Mouse (Mus musculus) adrenal gland, adult (tissue): Measurements from ENCODE around the gene Nrap.
A peak's percentile ranks its signal among the peaks of the same experiment; 100 is the strongest.

Source experiments
- DNase-seq, 2 experiments: peaks; one replicate each; pipeline ENCODE4 v3.0.0; 2022 to 2023; ENCODE audit warnings: low spot score in 1 of 2; ENCODE audit not compliant: inconsistent age in 2 of 2

The Nrap gene

DNA sequence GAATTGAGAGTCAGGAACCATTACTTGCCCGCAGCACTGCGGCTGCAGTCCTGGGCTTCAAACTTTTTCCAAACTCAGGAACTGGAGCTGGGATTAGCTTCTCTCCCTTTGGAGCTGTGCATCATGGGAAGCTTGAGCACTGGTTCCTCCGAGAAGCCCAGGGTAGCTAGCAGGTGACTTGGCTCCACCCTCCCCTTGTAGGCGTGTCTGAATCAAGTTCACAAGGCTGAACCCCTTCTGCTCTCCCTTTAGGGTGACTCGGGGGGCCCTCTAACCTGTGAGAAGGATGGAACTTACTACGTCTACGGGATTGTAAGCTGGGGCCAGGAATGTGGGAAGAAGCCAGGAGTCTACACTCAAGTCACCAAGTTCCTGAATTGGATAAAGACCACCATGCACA is 70.6 kb downstream of the Nrap start:
- DNase-seq: no peak

DNA sequence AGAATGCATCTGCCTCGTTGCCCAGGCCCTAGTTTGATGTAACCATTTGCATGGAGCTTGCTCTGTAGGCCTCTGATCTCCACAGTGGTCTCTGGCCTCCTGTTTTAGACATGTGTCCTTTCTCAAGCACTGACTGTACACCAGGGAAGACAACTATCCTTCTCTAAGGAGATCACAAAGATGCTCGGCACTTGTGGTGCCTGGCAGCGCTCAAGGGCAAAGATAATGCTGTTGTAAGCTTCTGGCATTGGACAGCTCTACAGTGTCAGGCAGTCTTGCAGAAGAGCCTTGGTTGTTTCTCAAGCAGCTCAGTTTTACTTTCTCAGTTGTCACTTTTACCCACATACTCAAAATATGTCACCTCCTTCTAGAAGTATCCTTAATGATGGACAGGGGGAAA is 73.3 kb downstream of the Nrap start:
- DNase-seq: peak; percentile 55 to 85

DNA sequence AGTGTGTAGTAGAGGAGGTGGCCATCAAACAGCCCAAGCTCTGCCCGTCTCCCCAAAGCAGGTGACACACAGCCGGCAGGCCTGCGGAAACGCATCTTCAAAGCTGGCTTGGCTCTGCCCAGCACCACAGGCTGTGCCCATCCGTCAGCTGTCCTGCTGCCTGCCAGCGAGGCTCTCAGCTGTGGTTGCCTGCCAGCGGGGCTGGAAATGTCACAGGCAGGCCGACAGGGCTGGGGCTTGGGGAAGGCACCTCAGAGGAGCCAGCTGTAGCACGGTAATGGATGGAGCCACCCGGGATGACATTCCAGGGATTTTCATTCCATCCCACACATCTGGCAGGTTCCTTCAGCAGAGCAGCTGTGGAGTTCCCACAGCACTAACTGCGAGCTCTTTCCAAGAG is 89.0 kb downstream of the Nrap start:
- peak; percentile 53 to 74 for DNase-seq

DNA sequence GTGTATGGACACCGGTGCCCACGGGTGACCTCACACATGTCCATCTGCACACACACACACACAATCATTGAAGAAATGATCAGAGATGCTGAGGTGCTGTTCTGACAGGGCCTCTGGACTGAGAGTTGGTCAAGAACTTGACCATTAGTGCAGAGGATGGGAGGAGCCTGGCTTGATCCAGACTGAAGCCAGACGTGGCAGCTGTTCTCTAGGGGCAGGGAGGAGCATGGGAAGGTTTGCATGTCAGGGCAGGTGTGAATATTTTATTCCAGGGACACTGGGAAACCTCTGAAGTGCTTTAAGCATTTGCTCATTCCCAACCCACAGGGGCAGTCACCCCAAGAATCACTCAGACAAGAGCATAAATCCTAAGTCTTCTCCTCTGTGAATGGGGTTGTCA is 92.6 kb downstream of the Nrap start:
- DNase-seq: no peak

DNA sequence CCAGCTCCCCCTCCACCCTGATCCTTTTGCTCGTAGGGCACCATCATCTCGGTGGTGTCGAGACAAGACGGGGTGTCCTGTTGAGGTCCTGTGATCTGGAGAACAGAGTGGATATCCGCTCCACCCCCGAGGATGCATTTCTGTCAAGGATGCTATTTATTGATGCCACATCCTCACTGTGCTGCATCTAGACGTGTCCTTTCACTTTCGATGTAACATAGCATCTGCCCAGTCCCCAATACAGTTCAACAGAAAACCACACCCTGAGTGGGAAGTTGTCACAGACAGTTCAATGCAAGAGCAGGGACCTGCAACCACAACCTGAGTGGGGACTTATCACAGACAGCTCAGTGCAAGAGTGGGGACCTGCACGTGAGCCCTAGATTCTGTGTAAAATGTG is 93.2 kb downstream of the Nrap start:
- no peak for DNase-seq

DNA sequence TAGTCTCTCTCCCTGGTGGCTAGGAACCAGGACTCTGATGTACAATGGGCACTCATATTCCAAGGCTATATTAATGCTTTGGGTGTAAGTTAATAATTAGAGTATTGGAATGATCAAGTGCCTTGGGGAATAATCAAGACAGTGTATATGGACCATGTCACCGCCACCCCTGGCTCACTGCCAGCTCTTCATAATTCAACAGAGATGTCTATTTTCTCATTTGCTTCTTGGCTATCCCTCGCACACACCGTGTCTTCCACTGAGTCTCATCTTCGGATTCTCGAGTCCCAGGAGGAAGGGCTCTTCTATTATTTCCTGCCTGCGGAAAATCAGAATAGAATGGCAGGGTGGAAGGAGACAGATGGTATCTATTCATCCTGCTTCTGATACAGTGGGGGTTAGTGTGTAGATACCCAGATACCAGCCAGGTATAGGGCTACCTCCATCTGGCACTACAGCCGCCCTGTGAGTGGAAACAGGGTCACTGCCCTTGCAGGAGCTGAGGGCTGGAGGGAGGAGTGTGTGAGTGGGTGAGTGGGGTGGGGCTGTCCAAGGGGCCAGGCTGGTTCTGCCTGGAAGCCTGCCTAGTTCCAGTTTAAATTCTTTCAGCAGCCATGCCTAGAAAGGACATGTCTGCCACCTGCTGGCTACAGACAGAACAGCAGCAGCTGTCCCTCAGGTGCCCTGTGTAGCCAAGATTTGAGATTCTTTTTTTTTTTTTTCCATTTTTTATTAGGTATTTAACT is 95.0 kb downstream of the Nrap start:
- peak; percentile 51 to 85 for DNase-seq

DNA sequence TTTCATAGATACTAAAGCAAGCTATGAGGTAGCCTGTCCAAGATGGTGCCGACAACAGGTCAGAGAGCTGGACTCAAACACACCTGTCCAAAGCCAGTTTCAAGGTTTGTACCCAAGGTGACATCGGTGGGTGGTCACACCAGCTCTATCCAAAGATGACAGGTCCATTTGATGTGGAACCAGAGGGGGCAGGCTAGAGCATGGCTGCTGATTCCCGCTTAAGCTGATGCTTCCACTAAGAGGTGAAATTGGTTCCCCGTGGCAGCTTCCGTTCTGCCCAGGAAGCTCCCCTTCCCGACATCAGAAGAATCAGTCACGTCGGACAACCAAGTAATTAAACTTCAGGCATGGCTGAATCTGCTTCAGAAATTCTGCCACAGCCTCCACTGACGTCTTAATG is 97.5 kb downstream of the Nrap start:
- no peak for DNase-seq

DNA sequence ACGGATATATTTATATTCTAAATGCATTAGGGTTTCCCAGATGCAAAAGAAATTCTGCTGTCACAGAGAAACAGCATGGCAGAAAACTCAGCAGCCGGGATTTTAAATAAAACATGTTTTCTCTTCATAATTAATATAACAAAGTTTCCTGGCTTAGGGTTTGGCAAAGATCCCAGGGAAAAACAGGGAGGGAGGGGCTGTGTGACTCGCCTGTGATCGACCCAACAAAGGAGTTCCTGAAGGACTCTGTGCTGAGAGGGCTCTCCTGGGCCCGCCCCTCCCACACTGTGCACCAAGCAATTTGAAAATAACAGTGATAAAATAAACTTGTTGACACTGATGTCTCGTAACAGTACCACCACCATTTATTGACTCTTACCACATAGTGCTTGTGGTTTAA is 97.9 kb downstream of the Nrap start:
- DNase-seq: peak in 1 of 2 experiments; percentile 45

DNA sequence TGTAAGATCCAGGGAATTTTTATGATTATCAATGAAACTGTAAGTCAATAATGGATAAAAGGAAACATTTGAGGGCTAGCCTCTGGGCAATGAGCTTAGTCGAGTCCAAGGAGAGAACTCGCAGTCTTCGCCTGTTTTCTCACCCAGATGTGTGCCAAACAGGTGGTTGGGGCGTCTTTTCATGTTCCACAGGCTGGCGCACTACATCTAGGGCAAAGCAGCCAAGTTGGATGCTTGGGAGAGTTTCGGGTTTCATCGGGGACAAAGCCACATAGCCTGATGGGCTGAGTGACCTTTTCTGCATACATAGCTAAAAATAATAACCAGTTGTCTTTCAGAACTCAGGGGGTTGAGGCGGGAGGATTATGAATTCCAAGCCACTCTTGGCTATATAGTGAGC is 100.2 kb downstream of the Nrap start:
- no peak for DNase-seq

DNA sequence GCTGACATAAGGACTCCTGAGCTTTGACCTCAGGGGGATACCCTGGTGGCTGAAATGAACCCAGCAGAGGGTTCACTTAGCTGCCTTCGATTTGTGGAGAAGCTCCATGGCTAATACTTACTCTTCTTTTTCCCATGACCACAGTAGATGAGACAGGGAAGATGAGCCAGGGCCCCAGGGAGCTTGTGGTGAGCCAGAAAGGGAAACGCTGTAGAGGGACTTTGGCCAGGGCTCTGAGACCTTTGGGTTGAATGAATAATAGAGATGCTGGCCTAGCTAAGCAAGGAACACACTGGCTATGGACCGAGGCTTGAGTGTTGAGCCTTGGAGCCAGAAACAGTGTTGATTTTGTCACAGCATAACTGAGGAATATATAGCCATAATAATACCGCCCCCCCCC is 101.4 kb downstream of the Nrap start:
- no peak for DNase-seq

DNA sequence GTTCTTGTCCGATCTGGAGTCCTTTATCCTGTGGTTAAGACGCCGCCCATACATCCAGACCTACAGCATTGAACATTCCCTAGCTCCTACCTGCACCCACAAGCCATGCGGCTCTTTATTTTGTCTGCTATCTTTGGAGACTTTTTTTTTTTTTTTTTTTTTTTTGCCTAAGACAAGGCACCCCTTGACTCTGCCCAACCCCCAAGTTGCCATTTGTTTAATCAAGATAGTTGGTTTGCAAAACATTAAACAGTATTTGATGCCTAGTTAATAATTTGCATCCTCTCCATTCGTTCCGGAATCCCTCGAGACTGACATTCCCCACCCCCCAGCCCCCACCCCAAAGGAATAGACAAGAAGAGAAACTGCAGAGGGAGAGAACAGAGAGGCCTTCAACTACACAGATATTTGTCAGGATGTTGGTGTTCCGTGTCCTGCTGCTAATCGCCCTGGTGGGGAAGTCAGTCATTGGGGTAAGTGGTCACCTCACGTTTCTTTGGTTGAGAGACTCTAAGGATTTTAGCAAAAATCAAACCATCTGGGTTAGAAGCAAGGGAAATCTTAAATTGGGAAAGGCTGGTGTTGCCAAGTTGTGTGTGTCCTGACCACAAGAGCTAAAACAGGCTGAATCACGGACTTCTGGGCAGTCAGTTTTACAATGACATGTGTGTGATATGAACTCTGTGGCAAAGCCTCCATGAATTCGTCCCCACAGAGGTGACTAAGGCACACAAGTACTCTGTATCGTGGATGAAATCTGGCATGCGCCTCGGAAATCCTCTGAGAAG is 102.1 kb downstream of the Nrap start:
- DNase-seq: no peak

DNA sequence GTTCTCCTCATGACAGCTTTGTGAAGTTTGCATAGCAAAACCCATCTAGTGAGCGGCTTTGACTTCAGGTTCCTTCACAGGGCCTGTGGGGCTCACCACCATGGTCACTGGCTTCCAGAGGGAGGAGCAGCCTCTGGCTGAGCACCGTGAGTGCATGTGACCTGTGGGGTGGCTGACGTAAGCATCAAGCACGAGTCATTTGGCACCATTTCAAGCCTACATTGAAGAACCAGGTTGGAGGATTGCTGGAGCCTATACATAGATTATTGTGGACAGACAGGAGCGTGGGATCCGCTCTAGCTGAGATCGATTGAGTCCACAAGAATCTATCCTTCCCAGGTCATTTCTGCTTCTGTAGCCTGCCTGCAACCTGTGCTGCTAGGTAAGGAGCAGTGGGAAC is 103.0 kb downstream of the Nrap start, which contains the start of gene Habp2:
Habp2 (plus strand) TSS at position 272 of the 400 bp plus-strand sequence.
- DNase-seq: peak in 1 of 2 experiments; percentile 42

DNA sequence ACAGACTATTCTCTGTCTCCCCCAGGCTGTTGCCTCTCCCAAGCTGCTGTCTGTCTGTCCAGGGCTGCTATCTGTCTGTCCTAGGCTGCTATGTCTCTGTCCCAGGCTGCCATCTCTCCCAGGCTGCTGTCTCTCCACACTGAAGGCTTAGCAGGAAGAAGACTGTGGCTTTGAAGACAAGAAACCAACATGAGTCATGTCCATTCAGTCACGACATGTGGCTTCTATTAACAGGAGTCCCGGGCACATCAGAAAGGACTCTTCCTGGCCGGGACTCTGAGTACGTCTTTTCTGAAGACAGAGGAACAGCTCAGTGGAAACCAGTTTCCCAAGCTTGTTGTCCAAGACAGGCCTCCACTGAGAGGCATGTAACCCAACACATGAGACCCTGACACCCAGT is 104.6 kb downstream of the Nrap start:
- no peak for DNase-seq

DNA sequence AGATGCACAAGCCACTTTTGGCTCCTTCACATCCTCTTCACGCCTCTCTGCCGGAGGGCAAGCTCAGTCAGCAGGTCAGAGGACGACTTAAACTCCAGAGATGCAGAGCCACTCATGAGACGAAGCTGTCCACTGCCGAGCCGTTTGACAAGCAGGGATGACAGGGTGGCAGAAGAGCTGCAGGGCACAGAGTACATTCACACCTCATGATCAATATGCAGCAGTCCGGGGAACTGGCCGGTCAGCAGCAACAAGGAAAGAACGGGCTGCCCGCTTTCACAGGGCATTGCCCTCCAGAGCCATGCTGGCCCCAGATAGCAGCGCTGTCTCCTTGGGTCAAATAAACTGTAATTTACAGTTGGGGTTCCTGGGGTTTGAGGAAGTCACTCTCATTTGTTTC is 111.5 kb downstream of the Nrap start:
- DNase-seq: no peak

DNA sequence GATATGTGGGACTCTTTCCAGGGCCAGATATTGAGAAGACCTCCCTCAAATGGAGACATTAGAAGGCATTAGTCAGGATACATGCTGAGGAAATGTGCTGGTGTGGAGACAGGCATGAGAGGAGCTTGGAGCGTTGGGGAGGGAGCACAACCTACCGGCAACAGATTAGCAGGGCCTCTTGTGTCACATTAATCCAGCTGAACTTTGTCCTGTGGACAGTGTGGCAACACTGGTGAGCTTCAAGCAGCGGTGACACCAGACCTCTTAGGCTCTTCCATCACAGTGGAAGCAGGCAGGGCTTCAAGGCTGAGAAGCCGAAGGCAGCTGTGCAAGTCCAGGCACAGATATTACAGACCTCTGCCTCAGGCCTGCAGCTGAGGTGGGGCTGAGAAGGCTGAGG is 111.9 kb downstream of the Nrap start:
- no peak for DNase-seq

DNA sequence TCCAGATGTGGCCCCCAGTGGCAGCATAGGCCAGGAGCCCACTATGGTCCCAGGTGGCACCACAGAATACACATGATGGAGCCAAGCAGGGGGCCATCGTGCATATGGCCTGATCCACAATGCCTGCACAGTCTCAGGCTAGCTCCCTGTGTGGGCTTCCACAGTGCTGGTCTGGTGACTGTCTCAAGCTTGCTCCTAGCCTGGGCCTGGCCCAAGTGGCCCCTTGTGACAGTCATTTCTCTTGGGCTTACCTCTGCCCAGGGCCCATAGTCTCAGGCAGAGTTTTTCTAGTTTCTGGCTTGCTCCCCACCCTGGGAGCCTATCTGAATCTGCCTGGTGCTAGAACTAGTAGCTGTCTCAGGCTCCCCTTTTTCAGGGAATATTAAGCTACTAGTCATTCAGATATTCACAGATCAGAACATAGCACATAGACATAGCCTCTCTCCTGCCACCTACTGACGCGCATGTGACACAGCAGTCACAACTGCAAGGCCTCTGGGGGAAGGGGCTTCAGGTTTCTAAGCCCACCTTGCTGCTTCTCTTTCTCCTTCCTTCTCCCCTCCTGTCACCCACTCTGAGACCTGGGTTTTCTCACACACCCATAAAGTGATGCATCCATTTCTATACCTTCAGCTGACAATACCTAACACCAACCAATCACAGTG is 112.6 kb downstream of the Nrap start:
- no peak for DNase-seq

DNA sequence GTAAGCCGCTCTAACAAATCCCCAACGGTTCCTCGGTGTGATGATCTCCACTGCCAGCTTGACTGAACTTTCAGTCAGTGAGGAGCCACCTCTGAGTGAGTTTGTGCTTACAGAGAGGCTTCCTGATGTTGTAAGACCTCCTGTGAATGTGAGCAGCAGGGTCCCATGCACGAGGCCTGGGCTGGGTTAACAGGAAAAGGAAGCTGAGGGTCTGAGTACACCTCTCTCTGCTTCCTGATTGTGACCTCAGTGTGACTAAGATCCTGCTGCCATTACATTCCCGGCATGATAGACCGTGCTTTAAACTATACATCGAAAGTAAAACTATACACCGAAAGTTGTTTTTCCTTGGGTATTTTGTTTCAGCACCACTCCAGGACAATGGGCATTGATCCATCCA is 117.8 kb downstream of the Nrap start:
- no peak for DNase-seq
